Mouse (Mus musculus) neural tube, embryonic 15.5 days (tissue): ENCODE results near the gene Marco. TPM values are rescaled to one million over a fixed set of nuclear protein-coding genes. Genes with fewer than 3 reads are reported as not detected.

ENCODE experiments used
- ATAC-seq: fragments of 200-750 bp; cut with Nextera tagmentation; 2 replicates; pipeline ENCODE4 v1.8.0; 2017; ENCODE audit warnings: mild to moderate bottlenecking, moderate TSS enrichment, moderate library complexity; ENCODE audit not compliant: low FRiP score
- H3K27ac ChIP-seq: fragments of 300-500 bp; sonication (generic); replicated peaks from 2 replicates; pipeline ENCODE4 v1.5.1; 2015; ENCODE audit warnings: mild to moderate bottlenecking, inconsistent platforms
- H3K27me3 ChIP-seq: fragments of 300-500 bp; sonication (generic); replicated peaks from 2 replicates; pipeline ENCODE4 v1.6.1; 2015; ENCODE audit warnings: inconsistent platforms
- H3K36me3 ChIP-seq: fragments of 300-500 bp; sonication (generic); 2 replicates; pipeline ENCODE4 v1.6.1; 2015; ENCODE audit warnings: inconsistent platforms
- H3K4me1 ChIP-seq: fragments of 300-500 bp; sonication (generic); 2 replicates; pipeline ENCODE4 v1.6.1; 2015; ENCODE audit warnings: inconsistent platforms
- H3K4me2 ChIP-seq: fragments of 300-500 bp; sonication (generic); 2 replicates; pipeline ENCODE4 v1.6.1; 2015; ENCODE audit warnings: inconsistent platforms, mild to moderate bottlenecking, moderate library complexity
- H3K4me3 ChIP-seq: fragments of 300-500 bp; sonication (generic); replicated peaks from 2 replicates; pipeline ENCODE4 v1.5.1; 2015; ENCODE audit warnings: mild to moderate bottlenecking, inconsistent platforms
- H3K9ac ChIP-seq: fragments of 300-500 bp; sonication (generic); replicated peaks from 2 replicates; pipeline ENCODE4 v1.6.1; 2015; ENCODE audit warnings: mild to moderate bottlenecking, inconsistent platforms
- H3K9me3 ChIP-seq: fragments of 300-500 bp; sonication (generic); replicated peaks from 2 replicates; pipeline ENCODE4 v1.6.1; 2016; ENCODE audit warnings: inconsistent platforms
- WGBS: fragments of 180-500 bp; shearing (Covaris S2); methylation state at CpG from one replicate; pipeline ENCODE4 v1.1.7; 2015; ENCODE audit warnings: mixed read lengths; 5-methylcytosine and 5-hydroxymethylcytosine counted together
- polyA plus RNA-seq: library from polyadenylated mRNA; unstranded; fragments of >200 nt; fragmentation: Nextera tagmentation; extraction: Ambion mirVana; gene quantifications from 2 replicates; pipeline ENCODE4 v1.2.1, GENCODE M21; 2015

The Marco gene
- 0.09 TPM in 1 of 2 replicates, not detected in the other for polyA plus RNA-seq

GRCm38 (mm10) chr1:120504924-120505323 lies at the start of gene Marco:
TSS of gene Marco (minus strand) at chr1:120505024.
- no peaks in the 10 kb centered on the region for H3K36me3 ChIP-seq
- no peaks in the 10 kb centered on the region for H3K4me1 ChIP-seq
- H3K27ac ChIP-seq = no peak within 1 kb of the TSS
- 84% methylated on average over 1 of the region's 1 CpGs for WGBS
- H3K4me3 ChIP-seq = no peak within 1 kb of the TSS
- H3K4me2 ChIP-seq = no peak within 1 kb of the TSS
- no peak within 1 kb of the TSS for H3K9ac ChIP-seq
- no peaks in the 10 kb centered on the region for H3K27me3 ChIP-seq
- no peaks in the 10 kb centered on the region for H3K9me3 ChIP-seq
- ATAC-seq = no peak

GRCm38 (mm10) chr1:120539506-120540029 lies 34.7 kb upstream of the Marco start:
- no peak overlapping the region for H3K4me2 ChIP-seq
- no peak overlapping the region for H3K9ac ChIP-seq
- H3K27ac ChIP-seq = no peak overlapping the region
- H3K4me3 ChIP-seq = no peak overlapping the region
- no peaks in the 10 kb centered on the region for H3K4me1 ChIP-seq
- H3K9me3 ChIP-seq = no peaks in the 10 kb centered on the region
- H3K36me3 ChIP-seq = no peaks in the 10 kb centered on the region
- no peak for ATAC-seq
- H3K27me3 ChIP-seq = no peaks in the 10 kb centered on the region
- 86% methylated on average over 7 of the region's 7 CpGs for WGBS

- no peaks in the 10 kb centered on the region for H3K36me3 ChIP-seq
- WGBS = 83% methylated on average over 1 of the region's 1 CpGs
- H3K4me3 ChIP-seq = no peak overlapping the region
- H3K27me3 ChIP-seq = no peaks in the 10 kb centered on the region
- no peak overlapping the region for H3K4me2 ChIP-seq
- H3K9ac ChIP-seq = no peak overlapping the region
- no peak for ATAC-seq
- no peak overlapping the region for H3K27ac ChIP-seq
- H3K9me3 ChIP-seq = no peaks in the 10 kb centered on the region
- H3K4me1 ChIP-seq = no peaks in the 10 kb centered on the region
These were observed 32.2 kb upstream of the Marco start for GRCm38 (mm10) chr1:120536998-120537397.

DNA sequence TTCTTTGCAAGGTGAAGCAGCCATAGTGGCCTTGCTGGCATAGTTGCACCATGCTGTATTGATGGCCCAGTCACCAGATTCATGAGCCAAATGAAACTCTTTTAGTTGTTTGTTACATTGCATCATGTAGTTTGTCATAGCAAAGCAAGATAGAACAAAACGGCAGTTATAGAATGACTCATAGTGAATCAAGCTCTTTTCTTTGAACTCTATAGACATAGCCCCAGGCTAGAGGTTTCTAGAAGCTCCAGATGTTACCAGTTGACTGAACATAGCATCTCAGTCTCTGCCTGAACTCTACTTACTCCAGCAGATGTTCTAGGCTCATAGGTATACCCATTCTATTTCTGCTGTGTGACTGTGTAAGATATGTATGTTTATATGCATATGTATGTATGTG lies 31.1 kb upstream of the Marco start:
- Histone ChIP-seq H3K4me3 (no peak overlapping the region), H3K9ac (no peak overlapping the region), H3K4me1 (no peaks in the 10 kb centered on the region), H3K27ac (no peak overlapping the region), H3K4me2 (no peak overlapping the region), H3K36me3 (no peaks in the 10 kb centered on the region), H3K27me3 (no peaks in the 10 kb centered on the region), H3K9me3 (no peaks in the 10 kb centered on the region)
- WGBS = 94% methylated on average over 1 of the region's 1 CpGs
- ATAC-seq = no peak

GRCm38 (mm10) chr1:120532321-120532916 lies 27.6 kb upstream of the Marco start:
- Histone ChIP-seq H3K4me3 (no peak overlapping the region), H3K4me1 (no peaks in the 10 kb centered on the region), H3K27me3 (no peaks in the 10 kb centered on the region), H3K9me3 (no peaks in the 10 kb centered on the region), H3K36me3 (no peaks in the 10 kb centered on the region), H3K9ac (no peak overlapping the region), H3K4me2 (no peak overlapping the region), H3K27ac (no peak overlapping the region)
- ATAC-seq = no peak
- WGBS = 80% methylated on average over 6 of the region's 6 CpGs

- WGBS = 83% methylated on average over 3 of the region's 3 CpGs
- no peak overlapping the region for H3K4me2 ChIP-seq
These were observed 26.9 kb upstream of the Marco start for GRCm38 (mm10) chr1:120531770-120532169.

DNA sequence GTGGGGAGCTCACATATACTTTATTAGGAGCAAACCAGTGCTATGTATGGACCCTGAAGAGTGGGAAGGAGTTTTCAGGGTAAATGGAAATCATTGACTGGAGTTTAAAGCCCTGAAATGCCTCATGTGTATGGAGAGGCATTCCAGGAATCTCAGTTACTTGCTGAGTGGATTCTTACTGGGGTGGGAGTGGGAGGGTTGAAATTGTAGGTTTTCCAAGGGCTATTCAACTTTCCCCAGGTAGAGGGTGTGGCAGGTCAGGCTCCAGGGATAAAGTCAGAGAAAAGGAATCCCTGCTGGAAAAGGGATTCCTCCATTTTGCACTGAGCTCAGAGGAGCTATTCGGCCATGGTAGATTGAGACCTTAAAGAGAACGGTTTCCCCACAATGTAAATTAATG lies 25.1 kb upstream of the Marco start:
- no peak for ATAC-seq
- no peak overlapping the region for H3K4me3 ChIP-seq
- H3K4me2 ChIP-seq = no peak overlapping the region
- no peak overlapping the region for H3K27ac ChIP-seq
- H3K4me1 ChIP-seq = no peaks in the 10 kb centered on the region
- no peak overlapping the region for H3K9ac ChIP-seq
- no peaks in the 10 kb centered on the region for H3K27me3 ChIP-seq
- no peaks in the 10 kb centered on the region for H3K9me3 ChIP-seq
- H3K36me3 ChIP-seq = no peaks in the 10 kb centered on the region
- WGBS = 82% methylated on average over 2 of the region's 2 CpGs

More at GRCm38 (mm10) chr1:120531770-120532169, 26.9 kb upstream of the Marco start:
- Histone ChIP-seq H3K9me3 (no peaks in the 10 kb centered on the region), H3K9ac (no peak overlapping the region), H3K27me3 (no peaks in the 10 kb centered on the region), H3K27ac (no peak overlapping the region), H3K4me3 (no peak overlapping the region), H3K36me3 (no peaks in the 10 kb centered on the region), H3K4me1 (no peaks in the 10 kb centered on the region)
- no peak for ATAC-seq

DNA sequence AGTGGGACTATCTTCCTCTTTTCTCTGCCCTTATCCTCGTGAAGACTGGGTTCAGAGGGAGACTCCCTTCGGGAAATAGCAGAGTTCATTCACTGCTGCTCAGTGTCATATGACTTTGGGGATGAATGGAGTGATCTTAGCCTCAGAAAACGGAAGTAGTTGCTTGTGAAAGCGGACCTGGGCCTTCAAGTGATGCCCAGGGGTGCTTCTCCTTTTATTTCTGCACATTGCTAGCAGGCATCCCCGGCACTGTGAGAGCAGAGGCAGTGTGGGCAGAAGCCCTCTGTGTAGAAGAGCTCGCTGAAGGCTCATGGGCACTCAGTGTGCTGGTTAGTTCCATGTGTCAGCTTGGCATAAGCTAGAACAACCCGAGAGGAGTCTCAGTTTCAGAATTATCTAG lies 12.8 kb upstream of the Marco start:
- ATAC-seq = no peak
- no peaks in the 10 kb centered on the region for H3K27me3 ChIP-seq
- no peaks in the 10 kb centered on the region for H3K36me3 ChIP-seq
- H3K9me3 ChIP-seq = no peaks in the 10 kb centered on the region
- no peak overlapping the region for H3K4me2 ChIP-seq
- H3K4me1 ChIP-seq = no peaks in the 10 kb centered on the region
- H3K9ac ChIP-seq = no peak overlapping the region
- WGBS = 80% methylated on average over 7 of the region's 7 CpGs
- H3K4me3 ChIP-seq = no peak overlapping the region
- no peak overlapping the region for H3K27ac ChIP-seq

DNA sequence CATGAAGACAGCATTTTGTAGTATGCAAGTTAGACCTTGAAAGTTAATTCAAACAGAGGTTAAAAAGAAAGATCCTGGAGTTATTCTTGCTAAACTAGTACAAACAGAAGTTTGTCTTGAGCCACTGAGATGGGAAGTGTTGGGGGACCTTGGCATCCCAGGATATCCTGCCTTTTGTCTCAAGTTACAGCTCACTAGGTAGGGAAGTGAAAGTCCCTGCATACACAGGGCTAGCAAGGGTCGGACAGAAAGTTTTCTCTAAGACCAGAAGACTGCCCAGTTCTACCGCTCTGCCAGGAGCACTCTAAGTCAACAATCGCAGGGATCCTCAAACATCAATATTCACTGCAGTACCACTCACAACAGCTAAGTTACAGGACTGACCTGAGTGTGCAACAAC lies 5.5 kb upstream of the Marco start:
- Histone ChIP-seq H3K36me3 (no peaks in the 10 kb centered on the region), H3K4me2 (no peak overlapping the region), H3K27me3 (no peaks in the 10 kb centered on the region), H3K9ac (no peak overlapping the region), H3K4me1 (no peaks in the 10 kb centered on the region), H3K9me3 (no peaks in the 10 kb centered on the region), H3K27ac (no peak overlapping the region), H3K4me3 (no peak overlapping the region)
- WGBS = 85% methylated on average over 3 of the region's 3 CpGs
- ATAC-seq = no peak

- no peaks in the 10 kb centered on the region for H3K4me1 ChIP-seq
- no peak overlapping the region for H3K4me3 ChIP-seq
- H3K27me3 ChIP-seq = no peaks in the 10 kb centered on the region
- 84% methylated on average over 4 of the region's 4 CpGs for WGBS
- ATAC-seq = no peak
- H3K27ac ChIP-seq = no peak overlapping the region
- no peak overlapping the region for H3K4me2 ChIP-seq
- H3K9ac ChIP-seq = no peak overlapping the region
- no peaks in the 10 kb centered on the region for H3K9me3 ChIP-seq
- no peaks in the 10 kb centered on the region for H3K36me3 ChIP-seq
These were observed 4.2 kb upstream of the Marco start for GRCm38 (mm10) chr1:120508976-120509375.

GRCm38 (mm10) chr1:120504046-120504710 lies 646 bp downstream of the Marco start:
- 61% methylated on average over 6 of the region's 6 CpGs for WGBS

DNA sequence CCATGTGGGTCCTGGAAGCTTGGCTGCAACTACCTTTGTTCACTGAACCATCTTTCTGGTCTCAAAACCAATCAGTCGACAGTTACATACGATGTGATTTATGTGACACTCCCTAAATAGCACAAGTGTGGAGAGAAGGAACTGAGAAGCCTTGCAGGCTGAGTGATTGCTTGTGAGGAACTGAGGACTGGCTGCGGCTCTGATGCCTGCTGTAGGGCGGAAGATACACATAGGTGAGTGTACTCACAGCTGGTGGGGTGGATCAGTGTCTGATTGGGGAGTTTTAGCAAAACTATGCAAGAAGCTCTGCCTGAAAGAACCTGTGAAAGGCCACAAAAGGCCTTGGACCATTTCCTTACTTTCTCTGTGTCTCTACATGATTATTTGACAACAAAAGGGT lies 3.3 kb downstream of the Marco start:
- no peaks in the 10 kb centered on the region for H3K4me1 ChIP-seq
- H3K27ac ChIP-seq = no peak overlapping the region
- H3K27me3 ChIP-seq = no peaks in the 10 kb centered on the region
- no peak overlapping the region for H3K4me3 ChIP-seq
- no peak for ATAC-seq
- no peaks in the 10 kb centered on the region for H3K9me3 ChIP-seq
- whole genome bisulfite sequencing = 78% methylated on average over 4 of the region's 4 CpGs
- no peak overlapping the region for H3K4me2 ChIP-seq
- no peaks in the 10 kb centered on the region for H3K36me3 ChIP-seq
- H3K9ac ChIP-seq = no peak overlapping the region

More at GRCm38 (mm10) chr1:120504046-120504710, 646 bp downstream of the Marco start:
- Histone ChIP-seq H3K4me2 (no peak overlapping the region), H3K9ac (no peak overlapping the region), H3K27ac (no peak overlapping the region), H3K4me3 (no peak overlapping the region), H3K4me1 (no peaks in the 10 kb centered on the region), H3K27me3 (no peaks in the 10 kb centered on the region), H3K9me3 (no peaks in the 10 kb centered on the region), H3K36me3 (no peaks in the 10 kb centered on the region)
- ATAC-seq = no peak
